In the genomic region with DNA sequence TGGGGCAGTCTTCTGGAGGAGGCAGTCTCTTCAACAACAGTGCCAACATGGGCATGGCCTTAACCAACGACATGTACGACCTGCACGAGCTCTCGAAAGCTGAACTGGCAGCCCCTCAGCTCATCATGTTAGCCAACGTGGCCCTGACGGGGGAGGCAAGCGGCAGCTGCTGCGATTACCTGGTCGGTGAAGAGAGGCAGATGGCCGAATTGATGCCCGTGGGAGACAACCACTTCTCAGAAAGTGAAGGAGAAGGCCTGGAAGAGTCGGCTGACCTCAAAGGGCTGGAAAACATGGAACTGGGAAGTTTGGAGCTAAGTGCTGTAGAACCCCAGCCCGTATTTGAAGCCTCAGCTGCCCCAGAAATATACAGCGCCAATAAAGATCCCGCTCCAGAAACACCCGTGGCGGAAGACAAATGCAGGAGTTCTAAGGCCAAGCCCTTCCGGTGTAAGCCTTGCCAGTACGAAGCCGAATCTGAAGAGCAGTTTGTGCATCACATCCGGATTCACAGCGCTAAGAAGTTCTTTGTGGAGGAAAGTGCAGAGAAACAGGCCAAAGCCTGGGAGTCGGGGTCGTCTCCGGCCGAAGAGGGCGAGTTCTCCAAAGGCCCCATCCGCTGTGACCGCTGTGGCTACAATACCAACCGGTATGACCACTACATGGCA, we compare ENCODE assay signal across 15 mouse cellular contexts. TPM values are rescaled to one million over a fixed set of nuclear protein-coding genes. Genes with fewer than 3 reads are reported as not detected.
A peak's percentile ranks its signal among the peaks of the same experiment; 100 is the strongest.
DNase-seq lines count a peak whose midpoint lies in the region; ATAC-seq and TF ChIP-seq lines count a peak whose summit lies in the region.
"Had no signal": no experiment of that assay in that cellular context is flagged by ENCODE, and none has a peak within 500 bp of the region (broad histone marks: within the 10 kb centered on the region; RNA-seq: fewer than 3 reads in every experiment).

No protein-coding gene starts in this region.

- H3K4me3 ChIP-seq in forebrain, embryonic 11.5 days (ENCODE audit: low read depth, low read length): no peak overlapping the region
- H3K4me3 ChIP-seq in forebrain, embryonic 15.5 days: no peak overlapping the region
- no peak overlapping the region for H3K4me3 ChIP-seq in kidney, postnatal 0 days (replicated peaks; ENCODE audit: low read depth, low read length)
- peak overlapping the region; percentile 44 for H3K4me3 ChIP-seq in myocyte

- no peak for TF ChIP-seq CTCF in kidney, postnatal 0 days (IDR thresholded peaks at IDR 0.05; ENCODE audit: low read depth)

- TF ChIP-seq POLR2A in myocyte (IDR thresholded peaks at IDR 0.05; ENCODE audit: insufficient read length, low read depth): no peak

- no peak for ATAC-seq in forebrain, embryonic 11.5 days (replicated peaks; ENCODE audit: low FRiP score)
- no peak for ATAC-seq in forebrain, embryonic 15.5 days (replicated peaks)
- no peak for ATAC-seq in kidney, postnatal 0 days (replicated peaks; ENCODE audit: low FRiP score, low read depth)
- ATAC-seq: intestine, postnatal 0 days had no signal

- 96% methylated on average over 30 of the region's 30 CpGs for WGBS in forebrain, embryonic 11.5 days
- WGBS in forebrain, embryonic 15.5 days: 94% methylated on average over 30 of the region's 30 CpGs
- 81% methylated on average over 30 of the region's 30 CpGs for WGBS in kidney, postnatal 0 days

- no peak overlapping the region; the same call in 1 of the 2 replicates for H3K4me2 ChIP-seq in forebrain, embryonic 11.5 days (ENCODE audit: low read depth, low read length, severe bottlenecking)
- H3K4me2 ChIP-seq in forebrain, embryonic 15.5 days (replicated peaks): no peak overlapping the region
- H3K4me2 ChIP-seq in kidney, postnatal 0 days (ENCODE audit: low read length): peak overlapping the region; percentile 77
- H3K4me2 ChIP-seq in myocyte (ENCODE audit: low read depth): no peak overlapping the region

- H3K36me3 ChIP-seq in forebrain, embryonic 11.5 days (ENCODE audit: control insufficient read depth, insufficient read depth, low read length): peaks cover 13% of the 10 kb centered on the region; the same call in 1 of the 2 replicates
- peaks cover 6% of the 10 kb centered on the region; the same call in 1 of the 2 replicates for H3K36me3 ChIP-seq in forebrain, embryonic 15.5 days
- peaks cover 24% of the 10 kb centered on the region for H3K36me3 ChIP-seq in kidney, postnatal 0 days (ENCODE audit: insufficient read depth, low read length)
- H3K36me3 ChIP-seq in myocyte (ENCODE audit: control insufficient read depth, insufficient read depth): peaks cover 7% of the 10 kb centered on the region

- H3K27me3 ChIP-seq in forebrain, embryonic 11.5 days (ENCODE audit: control insufficient read depth, insufficient read depth, low read length): no peaks in the 10 kb centered on the region
- H3K27me3 ChIP-seq in forebrain, embryonic 15.5 days: peaks cover 2% of the 10 kb centered on the region; the same call in 1 of the 2 replicates
- no peaks in the 10 kb centered on the region for H3K27me3 ChIP-seq in kidney, postnatal 0 days (ENCODE audit: insufficient read depth, low read length)
- H3K27me3 ChIP-seq in myocyte (ENCODE audit: control insufficient read depth, insufficient read depth, insufficient read length): no peaks in the 10 kb centered on the region
- H3K27me3 ChIP-seq: heart, embryonic 15.5 days had no signal

- H3ac ChIP-seq in myocyte (ENCODE audit: control insufficient read depth, insufficient read length): no peak overlapping the region

- H3K27ac ChIP-seq in forebrain, embryonic 11.5 days (ENCODE audit: low read depth, low read length): no peak overlapping the region
- H3K27ac ChIP-seq in forebrain, embryonic 15.5 days (replicated peaks): no peak overlapping the region
- H3K27ac ChIP-seq in kidney, postnatal 0 days: no peak overlapping the region
- H3K27ac ChIP-seq: heart, embryonic 15.5 days; liver, embryonic 14.5 days had no signal

- peaks cover 55% of the 10 kb centered on the region for H3K79me2 ChIP-seq in myocyte (ENCODE audit: control insufficient read depth, insufficient read depth)

- peak; percentile 53 for DNase-seq in forebrain, embryonic 11.5 days (ENCODE audit: low spot score)
- DNase-seq in kidney, postnatal 0 days (ENCODE audit: low spot score): no peak
- DNase-seq in kidney, postnatal 10 days: no peak
- peak; percentile 15 for DNase-seq in thymus, postnatal 14 days
- no peak for DNase-seq in thymus, postnatal 36 days
- DNase-seq in cerebellum, adult 11-12 months: no peak
- DNase-seq: adrenal gland, adult 8-10 months; cerebellum, postnatal 25 days; layer of hippocampus, adult 9-11 months; thymus, postnatal 4 days had no signal

- H3K4me1 ChIP-seq in forebrain, embryonic 11.5 days (replicated peaks; ENCODE audit: control insufficient read depth, insufficient read depth, low read length): no peaks in the 10 kb centered on the region
- H3K4me1 ChIP-seq in forebrain, embryonic 15.5 days: peaks cover 16% of the 10 kb centered on the region
- peaks cover 4% of the 10 kb centered on the region; the same call in 1 of the 2 replicates for H3K4me1 ChIP-seq in kidney, postnatal 0 days (replicated peaks; ENCODE audit: insufficient read depth, low read length)

- H3K9me3 ChIP-seq in forebrain, embryonic 11.5 days (ENCODE audit: control insufficient read depth, low read length): no peaks in the 10 kb centered on the region
- H3K9me3 ChIP-seq in forebrain, embryonic 15.5 days: no peaks in the 10 kb centered on the region
- H3K9me3 ChIP-seq in kidney, postnatal 0 days (replicated peaks; ENCODE audit: low read length): no peaks in the 10 kb centered on the region
- H3K9me3 ChIP-seq: heart, embryonic 15.5 days had no signal

- H3K9ac ChIP-seq in forebrain, embryonic 11.5 days (ENCODE audit: low read length): no peak overlapping the region
- no peak overlapping the region for H3K9ac ChIP-seq in forebrain, embryonic 15.5 days (replicated peaks)
- no peak overlapping the region for H3K9ac ChIP-seq in kidney, postnatal 0 days (ENCODE audit: low read depth, low read length)
- H3K9ac ChIP-seq: heart, embryonic 15.5 days; liver, embryonic 14.5 days had no signal

TF ChIP-seq in myocyte, 11 proteins besides CTCF, POLR2A, EP300 and RAD21:
- TF ChIP-seq CEBPB (IDR thresholded peaks at IDR 0.05; ENCODE audit: insufficient read depth, poor library complexity, severe bottlenecking) (no peak), MAX (IDR thresholded peaks at IDR 0.05; ENCODE audit: low read depth) (no peak), MYOD1 (IDR thresholded peaks at IDR 0.05; ENCODE audit: control insufficient read depth in 1 of 3, insufficient read length in 2 of 3, low read depth in 2 of 3) (no peak), POLR2AphosphoS2 (IDR thresholded peaks at IDR 0.05; ENCODE audit: insufficient read length, low read depth) (no peak), MYOG (IDR thresholded peaks at IDR 0.05; ENCODE audit: control insufficient read depth in 1 of 3, insufficient read depth in 1 of 3, insufficient read length in 2 of 3, low read depth in 2 of 3) (no peak), SRF (IDR thresholded peaks at IDR 0.05; ENCODE audit: control insufficient read depth, insufficient read length, low read depth) (no peak), REST (IDR thresholded peaks at IDR 0.05; ENCODE audit: insufficient read depth, insufficient read length) (no peak), TCF12 (IDR thresholded peaks at IDR 0.05; ENCODE audit: insufficient read depth, poor library complexity, severe bottlenecking) (no peak), USF1 (IDR thresholded peaks at IDR 0.05; ENCODE audit: low read depth) (no peak), TCF3 (IDR thresholded peaks at IDR 0.05; ENCODE audit: insufficient read length, low read depth) (no peak), E2F4 (IDR thresholded peaks at IDR 0.05; ENCODE audit: insufficient read depth) (no peak)

RNA-seq across cellular contexts. Expression of gene Rest, which starts 2.8 kb away (rescaled TPM):
- 24.7 and 25.3 TPM in 2 replicates for polyA plus RNA-seq in forebrain, embryonic 11.5 days (2014; fragmentation: Nextera tagmentation; extraction: Ambion mirVana)
- 8.4 and 8.5 TPM in 2 replicates for polyA plus RNA-seq in forebrain, embryonic 15.5 days (2015; fragmentation: Nextera tagmentation; extraction: Ambion mirVana)
- 32.7 and 34.1 TPM in 2 replicates for polyA plus RNA-seq in kidney, postnatal 0 days (2015; fragmentation: Nextera tagmentation; extraction: Ambion mirVana)
- polyA plus RNA-seq in myocyte (2012; fragmentation: generic; extraction: Trizol): 7.2 TPM

RNA-seq across cellular contexts. Expression of gene Noa1, which starts 41.8 kb away (rescaled TPM):
- 39.3 and 39.6 TPM in 2 replicates for polyA plus RNA-seq in forebrain, embryonic 11.5 days (2014; fragmentation: Nextera tagmentation; extraction: Ambion mirVana)
- polyA plus RNA-seq in forebrain, embryonic 15.5 days (2015; fragmentation: Nextera tagmentation; extraction: Ambion mirVana): 42.6 and 42.7 TPM in 2 replicates
- polyA plus RNA-seq in kidney, postnatal 0 days (2015; fragmentation: Nextera tagmentation; extraction: Ambion mirVana): 27.0 and 28.4 TPM in 2 replicates
- polyA plus RNA-seq in myocyte (2012; fragmentation: generic; extraction: Trizol): 20.2 TPM

RNA-seq across cellular contexts. Expression of gene Polr2b, which starts 41.9 kb away (rescaled TPM):
- polyA plus RNA-seq in forebrain, embryonic 11.5 days (2014; fragmentation: Nextera tagmentation; extraction: Ambion mirVana): 110 and 115 TPM in 2 replicates
- 74.3 and 78.5 TPM in 2 replicates for polyA plus RNA-seq in forebrain, embryonic 15.5 days (2015; fragmentation: Nextera tagmentation; extraction: Ambion mirVana)
- 46.1 and 49.7 TPM in 2 replicates for polyA plus RNA-seq in kidney, postnatal 0 days (2015; fragmentation: Nextera tagmentation; extraction: Ambion mirVana)
- polyA plus RNA-seq in myocyte (2012; fragmentation: generic; extraction: Trizol): 19.5 TPM

RNA-seq across cellular contexts. Expression of gene Spink2, which starts 56.8 kb away (rescaled TPM):
- 0.63 and 1.2 TPM in 2 replicates for polyA plus RNA-seq in forebrain, embryonic 11.5 days (2014; fragmentation: Nextera tagmentation; extraction: Ambion mirVana)
- 0.48 and 0.64 TPM in 2 replicates for polyA plus RNA-seq in forebrain, embryonic 15.5 days (2015; fragmentation: Nextera tagmentation; extraction: Ambion mirVana)
- 0.77 and 1.0 TPM in 2 replicates for polyA plus RNA-seq in kidney, postnatal 0 days (2015; fragmentation: Nextera tagmentation; extraction: Ambion mirVana)
- polyA plus RNA-seq in myocyte (2012; fragmentation: generic; extraction: Trizol): not detected

Comparison
In these comparisons a context has a peak if more than half of its experiments do, and no peak if none do; other contexts are left out.
1. DNase-seq: peak in forebrain, embryonic 11.5 days (single experiment) and thymus, postnatal 14 days (single experiment); none in kidney, postnatal 0 days (single experiment), kidney, postnatal 10 days (single experiment), thymus, postnatal 36 days (0 of 2) and cerebellum, adult 11-12 months (single experiment).